Mouse (Mus musculus) cerebellum, postnatal 36 days (tissue): Measurements from ENCODE around the gene Gramd1b.
"Not testable (repeated sequence)": the region's sequence is repeated elsewhere in the genome, so short reads cannot be mapped to it uniquely, and the experiment has no call there.

Experiments used
- DNase-seq, 2 experiments: peaks; one replicate each; pipeline ENCODE4 v3.0.0; 2021 to 2022; ENCODE audit warnings: mixed read lengths in 2 of 2

Gene Gramd1b

DNA sequence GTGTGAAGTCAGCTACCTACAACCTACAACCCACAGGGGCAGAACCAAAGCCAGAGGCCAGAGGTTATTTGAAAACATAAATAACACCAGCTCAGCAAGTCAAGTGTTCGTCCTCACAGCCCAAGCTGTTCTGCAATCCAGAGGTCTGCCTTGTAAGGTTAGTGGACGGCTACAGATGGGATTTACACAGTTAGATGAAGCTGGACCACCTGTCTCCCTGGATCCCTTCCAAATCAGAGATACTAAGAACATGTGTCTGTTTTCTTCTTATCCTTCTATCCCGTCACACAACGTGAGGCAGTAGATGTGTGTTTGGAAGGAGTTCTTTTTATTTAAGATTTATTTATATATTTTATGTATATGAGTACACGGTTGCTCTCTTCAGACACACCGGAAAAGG is 21.7 kb downstream of the Gramd1b start:
- peak; percentile 32 to 51 for DNase-seq

- peak in 1 of 2 experiments; percentile 25 for DNase-seq
Measured at GRCm38 (mm10) chr9:40506576-40506975, 24.6 kb downstream of the Gramd1b start.

- peak; percentile 17 to 45 for DNase-seq
Measured at GRCm38 (mm10) chr9:40505471-40506312, 25.5 kb downstream of the Gramd1b start.

DNA sequence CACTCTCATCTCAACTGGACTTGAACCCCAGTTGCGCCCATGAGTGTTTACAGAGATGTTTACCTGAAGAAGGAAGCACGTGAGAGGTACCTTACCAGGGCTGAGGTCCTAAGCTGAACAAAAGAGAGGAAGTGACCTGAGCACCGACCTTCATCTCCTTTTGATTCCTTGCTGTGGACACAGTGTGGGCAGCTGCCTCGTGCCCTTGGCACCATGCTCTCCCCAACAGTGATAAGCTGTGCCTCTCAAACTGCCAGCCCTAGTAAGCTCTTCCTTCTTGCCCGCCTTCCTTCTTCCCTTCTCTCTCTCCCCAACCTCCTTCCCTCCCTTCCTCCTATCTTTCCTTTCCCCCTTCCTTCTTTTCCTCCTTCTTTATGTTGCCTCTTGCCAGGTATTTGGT is 26.3 kb downstream of the Gramd1b start:
- DNase-seq: no peak

- no peak for DNase-seq
Measured at GRCm38 (mm10) chr9:40500691-40501090, 30.5 kb downstream of the Gramd1b start.

DNA sequence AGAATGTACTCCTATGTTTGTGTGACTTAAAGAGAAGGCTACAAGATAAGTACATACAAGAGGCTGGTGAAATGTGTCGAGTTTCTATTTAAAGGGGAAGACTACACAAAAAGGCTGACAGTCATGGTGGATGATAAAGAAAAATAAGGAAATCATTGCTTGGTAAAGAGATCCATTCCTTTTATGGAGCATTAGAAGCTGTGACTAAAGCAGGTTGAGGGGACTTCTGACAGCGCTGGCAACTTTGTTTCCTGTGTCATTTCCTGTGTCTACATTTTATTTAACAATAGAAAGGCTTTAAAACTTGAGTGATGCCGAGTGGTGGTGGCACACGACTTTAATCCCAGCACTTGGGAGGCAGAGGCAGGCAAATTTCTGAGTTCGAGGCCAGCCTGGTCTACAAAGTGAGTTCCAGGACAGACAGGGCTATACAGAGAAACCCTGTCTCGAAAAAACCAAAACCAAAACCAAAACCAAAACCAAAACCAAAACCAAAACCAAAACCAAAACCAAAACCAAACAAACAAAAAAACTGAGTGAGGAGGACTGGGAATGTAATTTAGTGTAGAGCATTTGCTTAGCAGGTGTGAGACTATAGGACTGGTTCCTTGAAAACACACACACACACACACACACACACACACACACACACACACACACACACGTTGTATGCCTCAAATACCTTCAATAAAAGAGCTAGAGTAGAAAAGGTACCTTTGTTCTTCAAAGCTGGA is 48.7 kb downstream of the Gramd1b start:
- DNase-seq: not testable (repeated sequence)

DNA sequence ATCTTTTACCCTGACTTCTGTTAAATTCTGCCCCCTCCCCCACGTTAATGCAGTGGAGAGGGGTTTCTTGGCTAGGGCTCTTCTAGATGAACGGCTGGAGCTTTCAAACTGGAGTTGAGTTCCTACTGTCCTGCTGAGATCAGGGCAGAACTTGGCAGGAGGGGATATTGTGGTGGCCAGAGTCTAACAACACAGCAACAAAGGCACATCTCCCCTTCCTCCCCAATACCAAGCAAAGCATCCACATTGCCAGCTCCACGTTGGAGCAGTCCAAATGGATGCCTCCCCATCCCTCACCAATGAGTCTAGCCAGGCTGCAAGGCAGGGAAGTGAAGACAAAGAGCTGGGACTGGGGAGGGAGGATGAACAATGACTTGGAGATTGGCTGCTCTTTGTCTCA is 49.9 kb downstream of the Gramd1b start:
- DNase-seq: no peak

- no peak for DNase-seq
Measured at GRCm38 (mm10) chr9:40479333-40479732, 51.9 kb downstream of the Gramd1b start.

DNA sequence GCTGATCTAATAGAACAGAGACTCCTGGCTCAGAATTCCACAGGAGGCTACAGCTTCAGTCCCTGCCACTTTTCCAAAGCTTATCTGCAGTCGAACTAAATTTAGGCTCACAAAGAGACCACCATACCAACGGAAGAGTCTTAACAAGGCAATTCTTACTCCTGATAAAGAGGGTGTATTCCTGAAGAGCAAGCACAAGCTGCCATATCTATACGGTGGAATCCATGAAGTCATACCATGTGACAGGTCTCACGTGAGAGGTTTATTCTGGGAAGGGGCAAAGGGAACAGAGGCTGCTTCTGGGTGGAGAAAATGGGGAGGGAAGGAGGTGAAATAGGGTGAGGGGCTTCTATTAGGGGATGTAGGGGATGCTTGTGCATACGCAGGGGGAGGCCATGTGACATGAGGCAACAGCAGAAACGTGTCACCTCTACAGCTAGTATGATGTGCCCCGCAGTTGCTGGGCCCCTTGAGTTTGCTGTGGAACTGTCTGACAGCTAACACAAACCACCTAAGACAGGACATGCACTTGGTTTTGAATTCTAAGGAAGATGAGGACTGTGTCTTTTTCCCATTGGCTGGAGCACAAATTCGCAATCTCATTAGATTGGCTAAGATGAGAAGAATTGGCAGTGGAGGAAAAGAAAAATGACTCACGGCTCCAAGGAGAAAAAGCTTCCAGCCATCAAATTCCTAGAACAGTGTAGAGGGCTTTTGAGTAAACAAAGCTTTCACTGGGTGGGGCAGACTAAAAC is 52.9 kb downstream of the Gramd1b start:
- no peak for DNase-seq

GRCm38 (mm10) chr9:40477611-40478010 is 53.6 kb downstream of the Gramd1b start:
- DNase-seq: no peak

- DNase-seq: no peak
Measured at GRCm38 (mm10) chr9:40476098-40476497, 55.1 kb downstream of the Gramd1b start.

GRCm38 (mm10) chr9:40472961-40473510 is 58.1 kb downstream of the Gramd1b start:
- DNase-seq: no peak

DNA sequence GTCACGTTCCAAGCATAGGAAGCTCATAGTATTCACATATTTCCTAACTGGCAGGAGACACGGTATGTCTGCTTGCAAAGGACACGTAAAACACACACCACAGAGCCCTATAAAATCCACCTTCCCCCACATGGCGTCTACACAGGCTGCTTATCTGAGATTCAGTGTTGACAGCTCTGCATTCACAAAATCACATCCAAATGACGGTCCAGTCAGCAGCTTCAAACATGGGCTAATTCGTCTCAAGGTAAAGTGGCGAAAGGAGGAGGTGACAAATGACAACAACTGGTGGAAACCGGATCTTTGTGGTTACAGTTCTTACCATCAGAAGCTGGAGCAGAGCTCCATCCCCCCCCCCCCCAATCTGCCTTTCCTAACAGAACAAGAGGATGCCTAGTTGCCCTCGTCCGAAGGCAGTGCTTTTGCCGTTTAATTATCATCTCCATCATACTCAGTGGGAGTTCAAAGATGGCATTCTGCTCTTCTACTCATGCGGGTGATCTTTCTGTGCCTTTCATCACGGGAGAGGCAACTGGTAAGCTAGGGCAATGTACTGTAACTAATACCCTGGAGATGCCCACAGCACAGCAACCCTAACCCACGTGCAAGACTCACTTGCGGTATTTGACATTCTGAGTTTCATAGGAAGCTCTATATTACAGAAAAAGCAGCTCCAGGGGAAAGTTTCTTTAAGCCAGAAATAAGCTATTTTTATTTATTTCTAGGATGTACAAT is 61.6 kb downstream of the Gramd1b start:
- no peak for DNase-seq

DNA sequence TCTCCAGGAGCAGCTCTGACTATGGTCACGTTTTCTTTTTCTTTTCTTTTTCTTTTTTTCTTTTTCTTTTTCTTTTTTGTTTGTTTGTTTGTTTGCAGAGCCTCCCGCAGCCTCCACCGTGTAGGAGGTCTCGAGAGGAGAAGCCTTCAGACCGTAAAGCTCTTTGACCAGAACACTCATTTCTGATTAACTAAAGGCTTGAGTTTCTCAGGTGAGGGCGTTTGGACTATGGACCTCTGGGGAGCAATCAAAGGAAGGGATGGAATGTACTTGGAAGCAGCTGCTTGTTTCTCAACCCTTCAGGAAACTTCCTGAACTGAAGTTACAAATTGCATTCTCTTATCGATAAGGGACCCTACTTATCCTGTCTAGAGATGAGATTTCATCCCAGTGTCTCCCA is 64.4 kb downstream of the Gramd1b start:
- DNase-seq: no peak

- DNase-seq: no peak
Measured at GRCm38 (mm10) chr9:40465596-40465995, 65.6 kb downstream of the Gramd1b start.

- no peak for DNase-seq
Measured at GRCm38 (mm10) chr9:40462401-40462800, 68.8 kb downstream of the Gramd1b start.

GRCm38 (mm10) chr9:40460781-40461180 is 70.4 kb downstream of the Gramd1b start:
- no peak for DNase-seq

GRCm38 (mm10) chr9:40459304-40460280 is 71.6 kb downstream of the Gramd1b start:
- no peak for DNase-seq

- no peak for DNase-seq
Measured at GRCm38 (mm10) chr9:40458559-40459303, 72.5 kb downstream of the Gramd1b start.

- DNase-seq: no peak
Measured at GRCm38 (mm10) chr9:40457448-40457847, 73.7 kb downstream of the Gramd1b start.
